Mouse (Mus musculus) brain, embryonic 14.5 days (tissue): Measurements from ENCODE around the gene Kif3c. TPM values are rescaled to one million over a fixed set of nuclear protein-coding genes. Genes with fewer than 3 reads are reported as not detected.

Experiments
- DNase-seq: peaks from one replicate; pipeline ENCODE4 v3.0.0-alpha.2; 2011; ENCODE audit warnings: low read depth
- CTCF ChIP-seq: fragments of 200-500 bp; IDR thresholded peaks from 2 replicates; pipeline ENCODE4 v1.5.1; 2012; ENCODE audit warnings: inconsistent platforms, mild to moderate bottlenecking, moderate library complexity, borderline replicate concordance; ENCODE audit not compliant: insufficient read depth, insufficient read length; ENCODE audit errors: extremely low read depth
- POLR2A ChIP-seq: fragments of 200-500 bp; IDR thresholded peaks from 2 replicates; pipeline ENCODE4 v1.6.1; 2012; ENCODE audit warnings: mild to moderate bottlenecking, inconsistent platforms, borderline replicate concordance; ENCODE audit not compliant: poor library complexity, insufficient read depth, insufficient read length, severe bottlenecking; ENCODE audit errors: extremely low read depth
- polyA plus RNA-seq: library from polyadenylated mRNA; depleted of rRNA; stranded (reverse); fragments of >200 nt; gene quantifications from 2 replicates; pipeline ENCODE4 v1.2.3, GENCODE M21; 2012; rRNA removed

Gene Kif3c
- 109 and 130 TPM in 2 replicates for polyA plus RNA-seq

DNA sequence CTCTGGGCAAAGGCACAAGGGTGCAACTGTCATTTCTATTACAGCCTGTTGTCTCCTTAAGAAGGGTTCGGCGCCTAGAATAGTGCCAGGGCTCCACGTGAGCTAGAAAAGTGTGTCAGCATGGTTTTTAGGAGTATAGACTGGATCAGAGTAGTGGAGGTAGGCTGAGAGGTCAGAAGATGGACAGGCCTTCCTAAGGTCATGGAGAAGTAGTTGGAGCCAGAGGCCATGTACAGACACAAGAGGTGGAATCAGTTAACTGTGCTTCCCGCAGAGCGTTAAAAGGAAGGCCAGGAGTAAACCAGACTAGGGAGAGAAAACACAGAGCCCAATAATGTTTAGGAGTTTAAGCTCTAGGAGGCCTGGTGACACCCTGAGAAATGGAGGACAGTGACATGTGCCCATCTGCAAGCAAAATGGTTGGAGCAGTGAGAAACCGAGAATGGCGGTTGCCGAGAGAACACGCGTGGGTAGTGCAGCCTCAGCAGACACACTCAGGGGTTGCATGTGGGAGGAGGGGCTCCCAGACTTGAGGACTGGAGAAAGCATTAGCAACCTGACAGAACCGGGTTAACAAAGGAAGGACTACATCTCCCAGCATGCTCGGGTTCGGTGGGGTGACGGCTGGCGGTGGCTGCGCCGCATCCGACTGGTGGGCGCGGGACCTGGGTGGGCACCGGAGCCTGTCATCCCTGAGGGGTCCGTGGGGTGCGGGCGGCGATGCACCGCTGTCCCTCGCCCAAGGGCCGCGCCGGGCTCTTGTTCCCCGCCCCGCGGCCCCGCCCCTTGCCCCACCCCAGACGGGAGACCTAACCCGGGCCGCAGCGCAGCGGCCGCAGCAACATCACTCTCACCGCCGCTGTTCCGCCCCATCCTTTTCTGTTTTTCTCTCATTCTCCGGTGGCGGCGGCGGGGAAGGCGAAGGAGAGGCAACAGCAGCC lies at the start of gene Kif3c:
Gene Kif3c (plus strand): TSS at position 625 of the 941 bp plus-strand sequence.
- TF ChIP-seq POLR2A, result peak; percentile 76
- no peak for TF ChIP-seq CTCF

DNA sequence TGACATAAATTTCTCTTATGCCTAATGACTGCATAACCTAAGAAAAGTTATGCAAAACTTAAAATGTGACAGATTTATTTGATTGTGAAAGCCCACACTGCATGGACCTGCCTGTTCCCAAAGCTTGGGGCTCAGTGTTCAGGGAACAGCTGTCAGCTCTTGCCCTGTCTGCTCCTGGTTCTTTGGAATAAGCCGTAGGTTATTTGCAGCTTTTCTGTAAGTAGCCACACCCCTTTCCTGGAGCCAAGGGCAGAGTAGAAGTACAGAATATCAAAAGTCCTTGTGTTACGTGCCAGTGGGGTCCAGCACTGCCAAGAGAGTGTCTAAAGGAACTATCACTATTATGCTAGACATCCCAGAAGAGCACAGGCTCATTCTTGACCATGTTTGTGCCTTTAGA lies 48.8 kb upstream of the Kif3c start:
- no peak for DNase-seq
- TF ChIP-seq CTCF, result no peak
- no peak for TF ChIP-seq POLR2A

More for the DNA sequence above, at the start of gene Kif3c:
- peak; percentile 98 for DNase-seq

DNA sequence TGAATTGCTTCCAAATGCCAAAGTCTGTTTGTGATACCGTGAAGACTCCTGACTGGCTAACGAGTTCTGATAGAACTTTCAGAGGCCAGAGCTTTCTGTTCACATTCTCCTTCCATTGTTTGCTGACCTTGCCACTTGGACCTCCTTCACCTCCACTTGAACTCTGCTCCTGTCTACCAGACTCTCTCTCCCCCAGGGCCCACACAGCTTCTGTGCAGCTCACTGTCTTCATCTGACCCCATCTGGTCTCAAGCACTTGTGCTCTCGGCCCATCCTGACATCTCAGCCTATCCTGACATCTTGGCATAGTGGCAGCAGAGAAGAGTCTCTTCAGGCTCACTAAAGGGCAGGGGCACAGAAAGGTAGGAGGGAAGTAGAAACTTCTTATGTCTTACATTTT lies 48.0 kb upstream of the Kif3c start:
- no peak for TF ChIP-seq POLR2A
- no peak for TF ChIP-seq CTCF
- DNase-seq, result no peak

DNA sequence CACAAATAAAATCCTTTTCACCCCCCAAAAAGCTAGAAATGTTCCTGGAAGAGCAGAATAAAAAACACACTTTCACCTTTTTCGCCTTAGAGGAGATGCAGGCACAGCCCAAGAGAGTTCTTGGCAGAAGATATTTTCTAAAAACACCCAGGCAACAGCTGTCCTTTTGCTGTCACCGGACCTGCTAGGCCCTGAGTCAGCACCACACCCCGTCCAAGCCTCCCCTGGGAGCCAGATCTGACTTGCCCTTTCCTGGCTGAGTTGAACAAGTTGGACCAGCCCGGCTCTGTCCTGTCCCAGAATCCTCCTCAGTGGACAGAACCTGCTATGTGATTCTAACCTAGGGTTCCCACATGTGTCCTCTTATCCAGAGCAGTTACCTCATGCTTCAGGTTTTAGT lies 45.6 kb upstream of the Kif3c start:
- no peak for TF ChIP-seq POLR2A
- TF ChIP-seq CTCF, result no peak
- DNase-seq, result no peak

DNA sequence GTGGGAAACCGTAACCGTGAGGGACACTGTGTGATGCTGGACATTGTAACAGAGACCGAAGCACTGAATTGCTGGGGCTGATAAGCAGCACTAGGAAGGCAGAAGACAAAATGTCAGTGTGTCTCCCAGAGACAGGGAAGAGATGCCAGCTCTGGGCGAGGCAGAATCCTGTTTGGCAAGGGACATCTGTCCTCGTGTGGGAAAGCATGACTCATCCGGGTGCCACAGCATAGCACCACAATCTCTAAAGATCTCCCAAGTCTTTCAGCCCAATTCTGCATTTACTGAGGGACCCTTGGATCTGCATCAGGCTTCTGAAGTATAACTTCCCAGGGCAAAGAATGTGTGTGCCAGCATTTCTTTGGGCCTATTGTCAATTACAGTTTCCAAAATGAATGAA lies 41.7 kb upstream of the Kif3c start:
- no peak for DNase-seq
- TF ChIP-seq POLR2A, result no peak
- TF ChIP-seq CTCF, result no peak

- no peak for TF ChIP-seq CTCF
- TF ChIP-seq POLR2A, result no peak
- no peak for DNase-seq
These were observed 39.7 kb upstream of the Kif3c start for GRCm38 (mm10) chr12:3325232-3325631.

DNA sequence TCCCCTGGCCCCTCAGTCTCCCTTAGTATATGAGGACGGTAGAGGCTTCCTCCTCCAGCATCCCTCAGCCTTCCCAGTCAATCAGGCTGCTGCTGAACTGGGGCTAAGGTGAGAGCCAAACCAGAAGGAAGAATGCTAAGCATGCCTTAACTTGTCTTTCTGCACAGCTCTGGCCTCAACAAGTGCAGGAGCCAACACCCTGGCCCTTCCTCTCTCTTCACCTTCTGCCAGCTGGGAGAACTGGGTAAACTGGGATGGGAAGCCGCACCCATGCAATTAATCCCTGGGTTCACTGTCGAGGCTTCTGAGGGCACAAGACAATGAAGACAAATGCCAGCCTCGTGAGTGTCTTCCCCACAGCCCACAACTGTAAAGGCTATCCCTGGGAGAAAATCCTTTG lies 35.3 kb upstream of the Kif3c start:
- DNase-seq, result no peak
- TF ChIP-seq CTCF (no peak), POLR2A (no peak)

- no peak for TF ChIP-seq CTCF
- no peak for TF ChIP-seq POLR2A
- no peak for DNase-seq
These were observed 26.0 kb upstream of the Kif3c start for GRCm38 (mm10) chr12:3338931-3339330.

DNA sequence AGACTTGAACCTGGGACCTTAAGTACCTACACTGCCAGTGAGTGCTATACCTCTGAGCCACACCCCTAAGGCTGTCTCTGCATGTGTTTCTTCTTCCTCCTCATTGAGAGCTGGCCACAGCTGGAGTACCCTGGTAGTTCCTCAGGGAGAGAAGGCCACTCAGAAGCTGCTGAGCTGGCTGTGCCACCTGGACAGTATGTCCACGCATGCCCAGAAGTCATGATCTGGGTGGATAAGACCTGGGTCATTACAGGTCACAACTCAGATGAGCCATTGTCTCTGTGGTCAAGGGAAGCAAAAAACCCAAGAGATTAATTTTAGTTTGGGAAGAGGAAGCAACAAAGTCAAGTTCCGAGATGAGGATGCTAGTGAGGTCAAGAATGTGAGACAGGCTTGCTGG lies 20.8 kb upstream of the Kif3c start:
- TF ChIP-seq POLR2A, result no peak
- TF ChIP-seq CTCF, result no peak
- DNase-seq, result no peak

- TF ChIP-seq CTCF (no peak), POLR2A (no peak)
- DNase-seq, result no peak
These were observed 19.9 kb upstream of the Kif3c start for GRCm38 (mm10) chr12:3345038-3345437.

DNA sequence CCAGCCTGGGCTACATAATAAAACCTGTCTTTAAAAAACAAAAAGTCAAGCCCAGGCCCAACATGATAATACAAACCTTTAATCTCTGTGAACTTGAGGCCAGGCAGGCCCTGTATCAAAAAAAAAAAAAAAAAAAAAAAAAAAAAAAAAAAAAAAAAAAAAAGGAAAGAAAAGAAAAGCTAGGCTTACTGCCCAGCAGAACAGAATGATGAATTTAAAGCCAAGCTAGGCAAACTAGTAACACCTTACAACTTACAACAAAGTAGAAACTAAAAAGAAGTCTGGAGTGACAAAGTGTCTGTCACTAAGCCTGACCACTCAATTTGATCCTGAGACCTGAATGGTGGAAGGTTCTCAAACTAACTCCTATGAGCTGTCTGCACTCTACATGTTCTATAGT lies 17.2 kb upstream of the Kif3c start:
- no peak for DNase-seq
- TF ChIP-seq POLR2A (no peak), CTCF (no peak)

- DNase-seq, result no peak
These were observed 15.5 kb upstream of the Kif3c start for GRCm38 (mm10) chr12:3349387-3349786.

DNA sequence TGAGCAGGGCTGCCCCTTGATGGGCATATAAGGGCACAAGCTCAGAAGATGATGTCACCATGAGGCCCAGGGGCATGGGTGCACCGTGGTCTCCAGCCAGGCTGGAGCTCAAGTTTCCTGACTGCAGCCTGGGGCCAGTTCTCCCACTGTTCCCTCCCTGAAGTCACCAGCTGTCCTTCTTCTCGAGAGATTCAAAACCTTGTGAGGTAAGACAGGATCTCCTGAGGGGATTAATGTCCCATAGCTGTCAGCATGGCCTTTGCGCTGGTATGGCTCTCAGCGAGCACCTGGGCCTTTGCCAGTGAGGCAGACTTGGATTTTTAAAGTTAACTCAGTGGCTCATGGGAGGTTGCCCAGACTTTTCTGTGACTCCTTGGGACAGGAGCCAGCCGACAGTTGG lies 14.8 kb upstream of the Kif3c start:
- TF ChIP-seq POLR2A (no peak), CTCF (no peak)
- no peak for DNase-seq

More at GRCm38 (mm10) chr12:3349387-3349786, 15.5 kb upstream of the Kif3c start:
- TF ChIP-seq POLR2A (no peak), CTCF (no peak)

DNA sequence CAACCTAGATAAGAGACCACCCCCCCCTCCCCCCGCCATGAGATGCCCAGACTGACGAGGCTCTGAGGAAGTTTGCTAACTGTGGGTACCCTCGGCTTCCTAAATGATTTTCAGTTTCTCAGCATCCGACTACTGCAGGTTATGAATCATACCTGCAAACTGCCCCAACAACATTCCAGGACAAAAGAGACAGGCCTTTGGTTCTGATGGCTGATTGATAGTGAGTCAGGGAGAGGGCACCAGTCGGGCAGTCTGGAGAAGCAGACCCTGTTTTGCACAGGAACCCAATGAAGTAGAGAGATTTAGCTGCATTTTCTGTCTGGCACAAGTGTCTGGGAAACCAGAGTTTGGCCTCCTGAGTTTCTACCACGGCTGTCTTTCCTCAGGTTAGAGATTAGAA lies 12.7 kb upstream of the Kif3c start:
- no peak for DNase-seq
- no peak for TF ChIP-seq CTCF
- TF ChIP-seq POLR2A, result no peak
